Mouse (Mus musculus): Measurements from ENCODE around the gene Olfr250.
"Not testable (repeated sequence)": the region's sequence is repeated elsewhere in the genome, so short reads cannot be mapped to it uniquely, and the experiment has no call there.

The Olfr250 gene

GRCm38 (mm10) chr9:38366596-38366995, at the start of gene Olfr250:
TSS of gene Olfr250 (plus strand) at chr9:38366896.
- no peak for DNase-seq (ENCODE audit: low spot score)

GRCm38 (mm10) chr9:38328760-38329159, 37.9 kb upstream of the Olfr250 start, which contains the start of gene Olfr25:
TSS of gene Olfr25 (plus strand) at chr9:38329060.
- DNase-seq (ENCODE audit: low spot score) = no peak

- no peak for DNase-seq (ENCODE audit: low spot score)
Observed at GRCm38 (mm10) chr9:38348111-38348510, 18.6 kb upstream of the Olfr250 start, which contains the start of gene Olfr898. TSS of gene Olfr898 (plus strand) at chr9:38348411.

- no peak for DNase-seq (ENCODE audit: low spot score)
Observed at GRCm38 (mm10) chr9:38376786-38377185, 10.1 kb downstream of the Olfr250 start, which contains the start of gene Olfr251. TSS of gene Olfr251 (plus strand) at chr9:38377086.

GRCm38 (mm10) chr9:38401398-38401797, 34.7 kb downstream of the Olfr250 start, which contains the start of gene Olfr147:
TSS of gene Olfr147 (plus strand) at chr9:38401698.
- DNase-seq (ENCODE audit: low spot score) = no peak

- not testable (repeated sequence) for DNase-seq (ENCODE audit: low spot score)
Observed at GRCm38 (mm10) chr9:38407502-38407901, 40.8 kb downstream of the Olfr250 start.

- DNase-seq (ENCODE audit: low spot score) = not testable (repeated sequence)
Observed at GRCm38 (mm10) chr9:38413502-38413901, 46.8 kb downstream of the Olfr250 start.
